Mouse (Mus musculus): ENCODE measurements around the gene Trim25. TPM values are rescaled to one million over a fixed set of nuclear protein-coding genes. Genes with fewer than 3 reads are reported as not detected.

Trim25 gene
- polyA plus RNA-seq (2015; fragmentation: Nextera tagmentation; extraction: Ambion mirVana) = 18.3 and 22.1 TPM in 2 replicates

DNA sequence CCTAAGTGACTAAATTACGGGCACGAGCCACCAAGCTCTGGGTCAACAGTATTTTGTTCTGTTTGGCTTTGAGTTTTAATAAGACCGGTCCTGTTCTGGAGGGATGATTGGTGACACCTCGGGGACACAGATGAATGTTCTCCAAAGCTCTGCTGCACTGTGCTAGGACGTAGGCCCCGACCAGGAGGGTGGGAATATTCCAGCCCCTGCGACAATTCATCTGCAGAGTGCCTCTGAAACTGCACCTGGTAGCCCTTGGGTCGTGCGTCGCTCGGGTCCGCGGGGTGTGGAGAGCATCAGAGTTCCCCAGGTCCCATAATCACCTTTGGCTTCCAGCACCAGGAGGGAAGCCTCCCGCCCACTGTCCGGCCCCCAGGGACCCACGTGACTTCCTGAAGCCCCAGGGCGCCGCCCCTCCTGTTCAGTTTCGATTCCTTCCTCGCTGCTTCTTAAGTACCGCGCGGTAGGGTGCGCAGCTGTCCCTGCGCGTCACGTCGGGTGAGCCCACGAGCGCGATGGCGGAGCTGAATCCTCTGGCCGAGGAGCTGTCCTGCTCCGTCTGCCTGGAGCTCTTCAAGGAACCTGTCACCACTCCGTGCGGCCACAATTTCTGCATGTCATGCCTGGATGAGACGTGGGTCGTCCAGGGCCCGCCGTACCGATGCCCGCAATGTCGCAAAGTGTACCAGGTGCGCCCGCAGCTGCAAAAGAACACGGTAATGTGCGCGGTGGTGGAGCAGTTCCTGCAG lies at the start of gene Trim25:
Trim25 (plus strand) TSS at position 403 of the 749 bp plus-strand sequence.
- Histone ChIP-seq H3K27me3 (ENCODE audit: control insufficient read depth, insufficient read depth, low read length) (no peaks in the 10 kb centered on the region), H3K9ac (ENCODE audit: low read length) (peak within 1 kb of the TSS; percentile 86), H3K36me3 (ENCODE audit: control insufficient read depth, insufficient read depth) (no peaks in the 10 kb centered on the region), H3K9me3 (replicated peaks; ENCODE audit: control insufficient read depth, low read length) (no peaks in the 10 kb centered on the region), H3K4me2 (ENCODE audit: low read depth, low read length) (peak within 1 kb of the TSS; percentile 85), H3K4me3 (ENCODE audit: low read length) (peak within 1 kb of the TSS; percentile 76), H3K27ac (ENCODE audit: low read length) (peak within 1 kb of the TSS; percentile 76), H3K4me1 (ENCODE audit: control insufficient read depth, insufficient read depth, low read length) (peaks cover 30% of the 10 kb centered on the region)
- peak; percentile 90 for ATAC-seq (replicated peaks; ENCODE audit: extremely low read depth, insufficient read depth, low FRiP score)
- WGBS = 2% methylated on average over 48 of the region's 48 CpGs

DNA sequence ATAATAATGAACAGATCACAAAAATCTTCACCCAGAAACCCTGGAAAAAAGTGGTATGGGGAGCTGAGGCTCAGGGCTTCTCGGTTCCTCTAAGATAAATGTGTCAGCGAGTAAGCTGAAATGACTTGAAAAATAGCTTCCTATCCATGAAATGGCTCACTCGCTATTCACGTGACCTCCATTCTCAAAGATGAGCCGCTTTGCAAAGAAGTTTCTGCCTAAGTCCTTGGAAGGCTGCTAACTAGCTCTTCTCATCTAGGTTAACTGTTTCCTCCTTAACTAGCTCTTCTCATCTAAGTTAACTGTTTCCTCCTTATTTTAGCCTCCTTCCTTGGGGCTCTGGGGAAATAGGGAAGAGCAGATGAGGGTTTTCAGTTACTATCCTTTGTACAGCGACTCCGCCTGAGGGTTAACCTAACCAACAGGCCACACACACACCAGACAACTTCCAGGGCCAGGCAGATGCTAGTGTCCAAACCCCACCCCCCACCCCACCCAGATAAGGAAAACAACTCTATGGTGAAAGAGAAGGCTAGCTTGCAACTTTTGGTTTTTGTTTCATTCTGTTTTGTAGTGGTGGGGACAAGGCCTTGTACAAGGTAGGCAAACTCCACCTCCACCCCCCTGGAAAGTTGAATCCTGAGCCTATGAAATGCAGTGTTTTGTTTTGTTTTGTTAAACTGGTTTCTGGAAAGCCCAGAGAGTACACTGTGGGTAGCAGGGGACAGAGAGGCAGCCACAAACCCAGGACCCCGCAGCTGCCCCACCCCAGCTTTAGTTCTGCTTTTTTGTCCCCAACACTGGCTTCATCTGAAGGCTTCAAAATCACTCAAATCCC lies 49.2 kb upstream of the Trim25 start:
- Histone ChIP-seq H3K27me3 (ENCODE audit: control insufficient read depth, insufficient read depth, low read length) (no peaks in the 10 kb centered on the region), H3K4me2 (ENCODE audit: low read depth, low read length) (no peak overlapping the region), H3K36me3 (ENCODE audit: control insufficient read depth, insufficient read depth) (peaks cover 8% of the 10 kb centered on the region; the same call in 1 of the 2 replicates), H3K9me3 (replicated peaks; ENCODE audit: control insufficient read depth, low read length) (no peaks in the 10 kb centered on the region), H3K27ac (ENCODE audit: low read length) (no peak overlapping the region), H3K4me3 (ENCODE audit: low read length) (no peak overlapping the region), H3K9ac (ENCODE audit: low read length) (no peak overlapping the region), H3K4me1 (ENCODE audit: control insufficient read depth, insufficient read depth, low read length) (peaks cover 5% of the 10 kb centered on the region)
- 84% methylated on average over 8 of the region's 8 CpGs for WGBS
- no peak for ATAC-seq (replicated peaks; ENCODE audit: extremely low read depth, insufficient read depth, low FRiP score)

DNA sequence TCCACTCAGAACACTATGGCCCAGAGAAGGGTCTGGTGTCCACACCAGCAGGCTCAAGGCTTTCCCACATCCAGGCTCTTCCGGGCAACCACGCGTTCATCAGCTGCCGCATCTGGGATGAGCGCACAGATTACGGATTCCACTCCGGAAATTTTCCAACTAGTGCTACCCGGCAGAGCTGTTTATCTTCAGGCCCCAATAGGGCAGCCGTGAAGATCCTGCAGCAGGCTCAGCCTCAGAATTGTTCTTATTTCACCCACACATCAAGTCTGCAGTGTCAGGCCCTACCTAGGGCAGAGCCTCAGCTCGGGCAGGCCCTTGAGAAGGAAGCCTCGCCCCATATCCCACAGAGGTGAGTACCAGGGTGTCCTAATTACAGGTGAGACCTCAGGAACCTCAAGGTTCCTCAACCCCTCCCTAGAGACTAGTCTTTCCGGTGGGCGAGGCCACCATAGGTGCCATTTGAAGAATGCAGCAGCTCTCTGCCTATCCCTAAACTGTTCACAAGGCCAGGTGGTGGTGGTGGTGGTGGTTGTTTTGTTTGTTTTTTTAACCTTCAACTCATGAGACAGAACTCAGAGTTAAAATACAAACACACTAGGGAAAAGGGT lies 48.4 kb upstream of the Trim25 start:
- Histone ChIP-seq H3K4me3 (ENCODE audit: low read length) (no peak overlapping the region), H3K27ac (ENCODE audit: low read length) (no peak overlapping the region), H3K4me2 (ENCODE audit: low read depth, low read length) (no peak overlapping the region), H3K36me3 (ENCODE audit: control insufficient read depth, insufficient read depth) (0 out of 2 replicates have a peak, but pooled peaks cover 5% of the 10 kb centered on the region), H3K27me3 (ENCODE audit: control insufficient read depth, insufficient read depth, low read length) (no peaks in the 10 kb centered on the region), H3K9me3 (replicated peaks; ENCODE audit: control insufficient read depth, low read length) (no peaks in the 10 kb centered on the region), H3K4me1 (ENCODE audit: control insufficient read depth, insufficient read depth, low read length) (peaks cover 9% of the 10 kb centered on the region), H3K9ac (ENCODE audit: low read length) (no peak overlapping the region)
- ATAC-seq (replicated peaks; ENCODE audit: extremely low read depth, insufficient read depth, low FRiP score) = no peak
- 74% methylated on average over 13 of the region's 13 CpGs for WGBS

DNA sequence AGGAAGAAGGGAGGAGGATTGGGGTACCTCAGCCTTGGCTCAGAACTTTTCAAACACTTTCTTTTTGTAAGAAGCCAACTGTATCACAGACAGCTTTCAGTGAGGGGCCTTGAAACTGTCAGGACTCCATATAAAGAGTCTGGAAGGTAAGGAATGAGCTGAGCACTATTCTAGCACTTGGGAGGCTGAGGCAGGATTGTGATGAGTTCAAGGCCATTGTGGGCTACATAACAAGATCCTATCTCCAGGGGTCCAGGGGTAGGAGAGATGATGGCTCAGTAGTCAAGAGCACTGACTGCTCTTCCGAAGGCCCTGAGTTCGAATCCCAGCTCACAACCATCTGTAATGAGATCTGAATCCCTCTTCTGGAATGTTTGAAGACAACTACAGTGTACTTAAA lies 47.6 kb upstream of the Trim25 start:
- Histone ChIP-seq H3K4me3 (ENCODE audit: low read length) (no peak overlapping the region), H3K9ac (ENCODE audit: low read length) (no peak overlapping the region), H3K27ac (ENCODE audit: low read length) (no peak overlapping the region), H3K27me3 (ENCODE audit: control insufficient read depth, insufficient read depth, low read length) (no peaks in the 10 kb centered on the region), H3K4me1 (ENCODE audit: control insufficient read depth, insufficient read depth, low read length) (peaks cover 9% of the 10 kb centered on the region), H3K36me3 (ENCODE audit: control insufficient read depth, insufficient read depth) (0 out of 2 replicates have a peak, but pooled peaks cover 5% of the 10 kb centered on the region), H3K4me2 (ENCODE audit: low read depth, low read length) (no peak overlapping the region), H3K9me3 (replicated peaks; ENCODE audit: control insufficient read depth, low read length) (no peaks in the 10 kb centered on the region)
- no peak for ATAC-seq (replicated peaks; ENCODE audit: extremely low read depth, insufficient read depth, low FRiP score)
- 100% methylated on average over 2 of the region's 2 CpGs for WGBS

DNA sequence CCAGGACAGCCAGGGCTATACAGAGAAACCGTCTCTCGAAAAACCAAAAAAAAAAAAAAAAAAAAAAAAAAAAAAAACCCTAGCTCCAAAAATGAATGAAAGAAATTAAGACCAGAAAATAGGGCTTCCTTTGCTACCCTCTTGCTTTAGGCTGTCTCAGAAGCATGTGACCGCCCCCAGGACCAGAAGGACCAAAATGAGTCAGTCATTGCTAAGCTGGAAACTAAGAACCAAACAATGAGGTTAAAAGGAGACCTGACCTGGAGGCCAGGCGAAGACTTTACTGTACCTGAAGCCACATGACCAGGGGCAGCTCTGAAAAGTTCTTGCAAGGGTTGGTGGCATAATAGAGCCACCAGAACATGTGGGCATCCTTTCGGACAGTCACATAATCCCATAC lies 47.1 kb upstream of the Trim25 start:
- Histone ChIP-seq H3K9me3 (replicated peaks; ENCODE audit: control insufficient read depth, low read length) (no peaks in the 10 kb centered on the region), H3K27me3 (ENCODE audit: control insufficient read depth, insufficient read depth, low read length) (no peaks in the 10 kb centered on the region), H3K4me2 (ENCODE audit: low read depth, low read length) (no peak overlapping the region), H3K4me1 (ENCODE audit: control insufficient read depth, insufficient read depth, low read length) (peaks cover 9% of the 10 kb centered on the region), H3K4me3 (ENCODE audit: low read length) (no peak overlapping the region), H3K27ac (ENCODE audit: low read length) (no peak overlapping the region), H3K9ac (ENCODE audit: low read length) (no peak overlapping the region), H3K36me3 (ENCODE audit: control insufficient read depth, insufficient read depth) (0 out of 2 replicates have a peak, but pooled peaks cover under 1% of the 10 kb centered on the region)
- ATAC-seq (replicated peaks; ENCODE audit: extremely low read depth, insufficient read depth, low FRiP score) = no peak
- 90% methylated on average over 5 of the region's 5 CpGs for whole genome bisulfite sequencing

DNA sequence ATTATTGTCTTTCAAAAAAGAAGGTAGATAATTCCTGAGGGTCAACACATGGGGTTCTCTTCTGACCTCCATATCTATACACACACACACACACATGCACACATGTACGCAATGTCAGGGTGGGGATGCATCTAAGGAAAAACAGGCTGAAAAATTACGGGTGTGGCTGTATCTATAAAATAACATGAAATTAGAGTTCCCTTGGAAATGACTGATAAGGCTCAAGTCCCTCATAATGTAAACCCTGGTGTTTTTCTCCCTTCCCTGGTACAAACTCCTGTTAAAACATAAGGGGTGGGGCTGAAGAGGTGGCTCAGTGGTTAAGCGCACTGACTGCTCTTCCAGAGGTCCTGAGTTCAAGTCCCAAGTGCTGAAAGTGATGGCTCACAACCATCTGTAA lies 45.6 kb upstream of the Trim25 start:
- Histone ChIP-seq H3K4me1 (ENCODE audit: control insufficient read depth, insufficient read depth, low read length) (peaks cover 9% of the 10 kb centered on the region), H3K9ac (ENCODE audit: low read length) (no peak overlapping the region), H3K27me3 (ENCODE audit: control insufficient read depth, insufficient read depth, low read length) (no peaks in the 10 kb centered on the region), H3K27ac (ENCODE audit: low read length) (no peak overlapping the region), H3K4me3 (ENCODE audit: low read length) (no peak overlapping the region), H3K4me2 (ENCODE audit: low read depth, low read length) (no peak overlapping the region), H3K9me3 (replicated peaks; ENCODE audit: control insufficient read depth, low read length) (no peaks in the 10 kb centered on the region), H3K36me3 (ENCODE audit: control insufficient read depth, insufficient read depth) (no peaks in the 10 kb centered on the region)
- ATAC-seq (replicated peaks; ENCODE audit: extremely low read depth, insufficient read depth, low FRiP score) = no peak
- WGBS = 88% methylated on average over 3 of the region's 3 CpGs

DNA sequence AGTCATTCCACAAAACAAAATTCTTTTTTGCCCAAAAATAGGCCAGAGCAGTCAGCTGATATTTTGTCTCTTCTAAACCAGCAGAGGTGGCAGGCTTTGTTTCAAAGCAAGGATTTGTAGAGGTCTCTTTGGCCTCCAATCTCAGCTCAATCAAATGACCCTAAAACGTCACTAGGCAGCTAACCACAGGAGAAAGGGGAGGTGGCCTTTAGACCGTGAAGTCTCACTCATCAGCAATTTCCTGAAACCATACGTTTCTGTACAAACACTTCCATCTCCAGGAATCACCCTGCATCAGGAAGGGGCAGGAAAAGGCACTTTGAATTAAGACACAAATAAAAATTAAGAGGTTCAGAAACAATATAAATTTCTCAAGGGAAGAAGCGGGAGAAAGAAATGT lies 44.4 kb upstream of the Trim25 start:
- peak overlapping the region; percentile 68 for H3K4me3 ChIP-seq (ENCODE audit: low read length)
- H3K36me3 ChIP-seq (ENCODE audit: control insufficient read depth, insufficient read depth) = no peaks in the 10 kb centered on the region
- no peak for ATAC-seq (replicated peaks; ENCODE audit: extremely low read depth, insufficient read depth, low FRiP score)
- peaks cover 9% of the 10 kb centered on the region for H3K4me1 ChIP-seq (ENCODE audit: control insufficient read depth, insufficient read depth, low read length)
- no peaks in the 10 kb centered on the region for H3K9me3 ChIP-seq (replicated peaks; ENCODE audit: control insufficient read depth, low read length)
- H3K4me2 ChIP-seq (ENCODE audit: low read depth, low read length) = peak overlapping the region; percentile 66
- H3K9ac ChIP-seq (ENCODE audit: low read length) = peak overlapping the region; percentile 70
- H3K27ac ChIP-seq (ENCODE audit: low read length) = peak overlapping the region; percentile 65
- WGBS = 0% methylated on average over 4 of the region's 4 CpGs
- H3K27me3 ChIP-seq (ENCODE audit: control insufficient read depth, insufficient read depth, low read length) = no peaks in the 10 kb centered on the region

DNA sequence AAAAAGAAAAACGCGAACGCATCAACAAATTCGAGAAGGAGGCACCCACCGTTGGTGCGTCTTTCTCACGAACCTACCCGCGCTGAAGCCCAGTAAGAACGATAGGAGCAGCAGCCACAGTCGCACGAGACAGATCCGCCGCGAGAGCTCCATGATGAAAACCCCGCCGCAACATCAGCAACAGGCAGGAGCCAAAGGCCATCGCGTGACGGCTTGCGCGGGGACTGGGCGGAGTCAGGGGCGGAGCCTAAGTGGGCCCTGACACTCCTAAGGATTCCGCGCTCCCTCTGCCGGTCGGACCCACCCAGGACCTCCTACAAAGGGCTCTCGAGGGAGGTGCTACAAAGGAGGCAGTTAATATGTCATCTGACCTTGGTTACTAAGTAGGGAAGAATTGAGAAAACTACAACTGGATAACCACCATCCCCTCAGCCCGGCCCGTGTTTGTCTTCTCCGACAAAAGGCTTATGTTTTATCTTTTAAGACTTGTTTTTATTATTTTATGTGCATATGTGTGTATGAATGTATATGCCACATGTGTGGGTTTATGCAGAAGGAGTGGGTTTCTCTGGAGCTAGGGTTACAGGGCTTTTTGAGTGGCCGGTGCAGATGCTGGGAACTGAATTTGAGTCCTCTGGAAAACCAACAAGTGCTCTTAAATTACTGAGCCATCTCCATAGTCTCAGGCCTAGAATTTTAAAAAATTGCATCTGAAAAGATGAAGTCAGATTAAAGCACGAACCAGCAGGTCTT lies 43.8 kb upstream of the Trim25 start, which contains the start of gene Scpep1:
Scpep1 (minus strand) TSS at position 249 of the 753 bp plus-strand sequence.
- H3K27ac ChIP-seq (ENCODE audit: low read length) = peak within 1 kb of the TSS; percentile 65
- H3K4me3 ChIP-seq (ENCODE audit: low read length) = peak within 1 kb of the TSS; percentile 68
- H3K9me3 ChIP-seq (replicated peaks; ENCODE audit: control insufficient read depth, low read length) = no peaks in the 10 kb centered on the region
- H3K36me3 ChIP-seq (ENCODE audit: control insufficient read depth, insufficient read depth) = no peaks in the 10 kb centered on the region
- peaks cover 9% of the 10 kb centered on the region for H3K4me1 ChIP-seq (ENCODE audit: control insufficient read depth, insufficient read depth, low read length)
- no peaks in the 10 kb centered on the region for H3K27me3 ChIP-seq (ENCODE audit: control insufficient read depth, insufficient read depth, low read length)
- 5% methylated on average over 34 of the region's 34 CpGs for WGBS
- peak; percentile 99 for ATAC-seq (replicated peaks; ENCODE audit: extremely low read depth, insufficient read depth, low FRiP score)
- peak within 1 kb of the TSS; percentile 66 for H3K4me2 ChIP-seq (ENCODE audit: low read depth, low read length)
- H3K9ac ChIP-seq (ENCODE audit: low read length) = peak within 1 kb of the TSS; percentile 70

All from heart, embryonic 16.5 days (tissue).